Mouse (Mus musculus): ENCODE data around the gene Cmc1. TPM values are rescaled to one million over a fixed set of nuclear protein-coding genes. Genes with fewer than 3 reads are reported as not detected.

Cmc1 gene
- 30.8 and 37.5 TPM in 2 replicates for polyA plus RNA-seq (2014; fragmentation: Nextera tagmentation; extraction: Ambion mirVana)

DNA sequence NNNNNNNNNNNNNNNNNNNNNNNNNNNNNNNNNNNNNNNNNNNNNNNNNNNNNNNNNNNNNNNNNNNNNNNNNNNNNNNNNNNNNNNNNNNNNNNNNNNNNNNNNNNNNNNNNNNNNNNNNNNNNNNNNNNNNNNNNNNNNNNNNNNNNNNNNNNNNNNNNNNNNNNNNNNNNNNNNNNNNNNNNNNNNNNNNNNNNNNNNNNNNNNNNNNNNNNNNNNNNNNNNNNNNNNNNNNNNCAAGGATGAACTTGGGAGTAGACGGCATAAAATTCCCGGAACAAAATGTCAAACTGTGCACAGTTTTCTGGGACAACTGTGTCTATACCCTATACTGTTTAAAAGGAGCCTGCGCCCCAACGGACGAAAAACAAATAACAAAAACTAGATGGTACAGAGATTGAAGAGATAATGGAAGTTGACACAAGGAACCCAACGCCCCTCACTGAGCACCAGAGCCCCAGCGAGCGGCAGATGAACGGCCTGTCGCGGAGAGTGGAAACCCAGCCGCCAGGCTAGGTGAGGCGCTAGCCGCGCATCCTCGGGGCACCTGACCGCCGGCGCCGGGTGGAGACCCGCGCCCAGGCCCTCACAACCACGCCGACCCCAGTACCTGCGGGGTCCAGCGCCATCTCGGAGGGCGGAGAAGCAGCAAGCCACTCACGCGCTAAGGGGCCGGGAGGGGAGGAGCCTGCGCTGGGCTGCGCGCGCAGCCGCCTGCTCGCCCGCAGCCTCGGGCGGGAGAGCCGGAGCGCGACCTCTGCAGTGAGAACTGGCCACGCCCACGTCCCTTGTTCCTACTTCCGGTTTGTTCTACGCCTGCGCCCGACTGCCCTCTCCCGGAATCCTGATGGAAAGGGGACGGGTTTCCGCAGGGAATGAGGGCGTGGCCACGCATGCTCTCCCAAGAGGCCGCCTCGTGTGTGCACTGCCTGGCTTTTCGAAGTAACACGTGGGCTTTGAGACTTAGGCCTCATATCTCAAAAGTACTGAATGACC is at the start of gene Cmc1:
Cmc1 (minus strand) TSS at position 771 of the 996 bp plus-strand sequence.
- H3K4me2 ChIP-seq (ENCODE audit: low read depth, low read length, severe bottlenecking): peak within 1 kb of the TSS; percentile 67
- WGBS: 2% methylated on average over 57 of the region's 58 CpGs
- no peaks in the 10 kb centered on the region for H3K9me3 ChIP-seq (ENCODE audit: control insufficient read depth, low read length)
- DNase-seq (ENCODE audit: low spot score) (peak; percentile 98), ATAC-seq (replicated peaks; ENCODE audit: low FRiP score) (peak; percentile 98)
- no peaks in the 10 kb centered on the region for H3K36me3 ChIP-seq (ENCODE audit: control insufficient read depth, insufficient read depth, low read length)
- H3K27me3 ChIP-seq (ENCODE audit: control insufficient read depth, insufficient read depth, low read length): no peaks in the 10 kb centered on the region
- peak within 1 kb of the TSS; percentile 91 for H3K9ac ChIP-seq (ENCODE audit: low read length)
- peak within 1 kb of the TSS; percentile 64 for H3K27ac ChIP-seq (ENCODE audit: low read depth, low read length)
- H3K4me3 ChIP-seq (ENCODE audit: low read depth, low read length): peak within 1 kb of the TSS; percentile 75
- H3K4me1 ChIP-seq (replicated peaks; ENCODE audit: control insufficient read depth, insufficient read depth, low read length): 0 out of 2 replicates have a peak, but pooled peaks cover 2% of the 10 kb centered on the region

DNA sequence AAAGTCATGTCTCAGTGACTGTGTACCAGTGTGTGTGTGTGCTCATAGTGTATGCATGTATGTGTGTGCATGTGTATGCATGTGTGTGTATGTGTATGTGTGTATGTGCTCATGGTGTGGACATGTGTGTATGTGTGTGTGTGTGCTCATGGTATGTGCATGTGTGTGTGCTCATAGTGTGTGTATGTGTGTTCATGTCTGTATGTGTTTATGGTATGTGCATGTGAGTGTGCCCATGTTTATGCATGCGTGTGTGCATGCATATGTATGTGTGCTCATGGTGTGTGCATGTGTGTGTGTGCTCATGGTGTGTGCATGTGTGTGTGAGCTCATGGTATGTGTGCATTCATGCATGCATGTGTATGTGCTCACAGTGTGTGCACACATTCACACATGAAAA is 48.6 kb upstream of the Cmc1 start:
- DNase-seq (ENCODE audit: low spot score) (no peak), ATAC-seq (replicated peaks; ENCODE audit: low FRiP score) (no peak)
- Histone ChIP-seq H3K36me3 (ENCODE audit: control insufficient read depth, insufficient read depth, low read length) (no peaks in the 10 kb centered on the region), H3K9ac (ENCODE audit: low read length) (no peak overlapping the region), H3K4me1 (replicated peaks; ENCODE audit: control insufficient read depth, insufficient read depth, low read length) (no peaks in the 10 kb centered on the region), H3K27ac (ENCODE audit: low read depth, low read length) (no peak overlapping the region), H3K27me3 (ENCODE audit: control insufficient read depth, insufficient read depth, low read length) (no peaks in the 10 kb centered on the region; the same call in 1 of the 2 replicates), H3K4me3 (ENCODE audit: low read depth, low read length) (no peak overlapping the region), H3K4me2 (ENCODE audit: low read depth, low read length, severe bottlenecking) (no peak overlapping the region), H3K9me3 (ENCODE audit: control insufficient read depth, low read length) (no peaks in the 10 kb centered on the region)
- WGBS: 97% methylated on average over 1 of the region's 1 CpGs

DNA sequence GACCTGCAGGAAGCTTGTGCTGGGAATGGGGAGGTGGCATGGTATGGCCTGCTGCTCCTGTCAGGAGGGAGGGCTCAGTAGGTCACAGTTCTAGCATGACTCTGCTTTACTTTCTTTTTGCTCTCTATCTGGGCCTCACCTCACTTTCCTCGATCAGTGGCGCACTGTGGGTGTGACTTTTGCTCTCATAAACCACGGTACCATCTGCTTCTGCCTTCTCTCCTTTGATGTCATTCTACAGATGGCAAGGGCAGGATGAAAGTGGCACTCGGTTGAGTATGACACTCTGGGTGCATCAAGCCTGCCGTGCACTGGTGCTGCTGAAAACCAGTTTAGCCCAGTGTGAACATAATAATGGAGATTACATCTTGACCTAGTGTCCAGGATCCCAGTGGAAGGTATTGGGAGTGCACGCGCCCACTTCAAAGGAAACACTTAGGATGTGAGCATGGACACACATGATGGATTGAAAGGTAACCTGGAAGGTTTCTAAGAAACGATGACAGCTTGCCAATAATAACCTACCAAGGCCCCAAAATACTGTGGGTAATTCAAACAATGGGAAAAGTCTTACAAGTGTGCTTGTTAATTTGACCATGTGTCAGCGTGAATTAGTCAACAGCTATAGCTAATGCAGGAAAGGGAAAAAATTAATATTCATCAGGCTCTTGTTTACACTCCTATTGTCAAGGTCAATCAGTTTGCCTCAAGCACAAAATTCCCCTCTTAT is 46.8 kb upstream of the Cmc1 start:
- ATAC-seq (replicated peaks; ENCODE audit: low FRiP score) (no peak), DNase-seq (ENCODE audit: low spot score) (no peak)
- Histone ChIP-seq H3K4me3 (ENCODE audit: low read depth, low read length) (no peak overlapping the region), H3K27me3 (ENCODE audit: control insufficient read depth, insufficient read depth, low read length) (no peaks in the 10 kb centered on the region; the same call in 1 of the 2 replicates), H3K4me2 (ENCODE audit: low read depth, low read length, severe bottlenecking) (no peak overlapping the region), H3K36me3 (ENCODE audit: control insufficient read depth, insufficient read depth, low read length) (no peaks in the 10 kb centered on the region), H3K9me3 (ENCODE audit: control insufficient read depth, low read length) (no peaks in the 10 kb centered on the region), H3K9ac (ENCODE audit: low read length) (no peak overlapping the region), H3K27ac (ENCODE audit: low read depth, low read length) (no peak overlapping the region), H3K4me1 (replicated peaks; ENCODE audit: control insufficient read depth, insufficient read depth, low read length) (no peaks in the 10 kb centered on the region)
- WGBS: 85% methylated on average over 9 of the region's 9 CpGs

DNA sequence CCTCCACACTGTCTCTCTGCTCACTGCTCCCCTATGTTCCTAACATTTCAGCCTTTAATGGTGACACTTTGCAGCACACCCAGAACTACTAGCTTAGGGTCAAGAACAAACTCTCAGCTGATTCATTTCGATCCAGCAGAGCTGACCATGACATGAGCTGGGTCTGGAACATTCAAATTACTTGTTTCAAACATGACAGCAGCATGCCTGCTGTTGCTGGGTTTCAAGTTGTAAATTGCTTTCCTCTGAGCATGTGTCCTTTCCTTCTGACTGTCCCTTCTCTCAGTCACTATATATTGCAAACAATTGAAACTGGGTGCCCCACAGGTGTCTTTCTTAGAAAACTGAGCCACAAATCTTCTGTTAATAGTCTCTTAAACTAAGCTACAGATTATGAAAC is 43.3 kb upstream of the Cmc1 start:
- Histone ChIP-seq H3K9me3 (ENCODE audit: control insufficient read depth, low read length) (no peaks in the 10 kb centered on the region), H3K36me3 (ENCODE audit: control insufficient read depth, insufficient read depth, low read length) (no peaks in the 10 kb centered on the region), H3K4me3 (ENCODE audit: low read depth, low read length) (no peak overlapping the region), H3K9ac (ENCODE audit: low read length) (no peak overlapping the region), H3K27ac (ENCODE audit: low read depth, low read length) (no peak overlapping the region), H3K4me1 (replicated peaks; ENCODE audit: control insufficient read depth, insufficient read depth, low read length) (no peaks in the 10 kb centered on the region), H3K27me3 (ENCODE audit: control insufficient read depth, insufficient read depth, low read length) (no peaks in the 10 kb centered on the region; the same call in 1 of the 2 replicates), H3K4me2 (ENCODE audit: low read depth, low read length, severe bottlenecking) (no peak overlapping the region)
- DNase-seq (ENCODE audit: low spot score) (no peak), ATAC-seq (replicated peaks; ENCODE audit: low FRiP score) (no peak)
- WGBS: 89% methylated on average over 1 of the region's 1 CpGs

DNA sequence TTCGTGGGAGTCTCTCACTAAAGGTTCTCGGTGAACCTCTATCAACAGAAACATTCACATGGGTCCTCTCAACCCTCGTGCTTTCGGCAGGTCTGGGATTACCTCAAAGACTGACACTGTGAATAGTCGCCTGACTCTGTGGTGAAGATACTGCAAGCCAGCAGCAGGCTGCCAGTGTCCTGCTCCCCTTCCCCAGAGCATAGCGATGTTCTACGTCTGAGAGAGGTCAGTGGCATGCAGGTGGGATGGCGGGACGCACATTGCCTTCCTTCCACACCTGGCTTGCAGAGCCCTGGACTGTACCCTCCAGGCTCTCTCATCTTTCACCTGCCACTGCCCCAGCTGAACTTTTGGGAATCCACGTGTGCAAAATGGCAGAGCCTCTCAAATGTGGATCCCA is 41.3 kb upstream of the Cmc1 start:
- H3K4me2 ChIP-seq (ENCODE audit: low read depth, low read length, severe bottlenecking): no peak overlapping the region
- 85% methylated on average over 10 of the region's 10 CpGs for WGBS
- H3K9ac ChIP-seq (ENCODE audit: low read length): no peak overlapping the region
- ATAC-seq (replicated peaks; ENCODE audit: low FRiP score) (no peak), DNase-seq (ENCODE audit: low spot score) (no peak)
- no peak overlapping the region for H3K27ac ChIP-seq (ENCODE audit: low read depth, low read length)
- H3K36me3 ChIP-seq (ENCODE audit: control insufficient read depth, insufficient read depth, low read length): no peaks in the 10 kb centered on the region
- H3K27me3 ChIP-seq (ENCODE audit: control insufficient read depth, insufficient read depth, low read length): no peaks in the 10 kb centered on the region; the same call in 1 of the 2 replicates
- peaks cover 4% of the 10 kb centered on the region; the same call in 1 of the 2 replicates for H3K4me1 ChIP-seq (replicated peaks; ENCODE audit: control insufficient read depth, insufficient read depth, low read length)
- H3K9me3 ChIP-seq (ENCODE audit: control insufficient read depth, low read length): no peaks in the 10 kb centered on the region
- H3K4me3 ChIP-seq (ENCODE audit: low read depth, low read length): no peak overlapping the region

DNA sequence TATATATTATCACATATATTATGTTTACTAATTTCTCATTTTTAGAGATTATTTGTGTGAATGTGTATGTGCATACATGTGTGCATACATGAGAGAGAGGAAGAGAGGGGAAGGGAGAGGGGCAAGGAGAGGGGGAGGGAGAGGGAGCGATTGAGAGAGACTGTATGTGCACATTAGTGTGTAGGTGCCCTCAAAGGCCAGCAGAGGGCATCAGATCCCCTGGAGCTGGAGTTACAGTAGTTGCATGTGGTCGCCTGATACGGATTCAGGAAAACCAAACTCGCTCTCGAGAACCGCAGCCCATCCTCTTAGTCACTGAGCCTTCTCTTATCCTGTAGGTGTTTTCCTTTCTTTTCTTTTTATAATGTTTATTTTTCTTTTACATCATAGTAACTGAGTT is 38.4 kb upstream of the Cmc1 start:
- H3K9me3 ChIP-seq (ENCODE audit: control insufficient read depth, low read length): no peaks in the 10 kb centered on the region
- 96% methylated on average over 6 of the region's 6 CpGs for WGBS
- no peak for DNase-seq (ENCODE audit: low spot score)

DNA sequence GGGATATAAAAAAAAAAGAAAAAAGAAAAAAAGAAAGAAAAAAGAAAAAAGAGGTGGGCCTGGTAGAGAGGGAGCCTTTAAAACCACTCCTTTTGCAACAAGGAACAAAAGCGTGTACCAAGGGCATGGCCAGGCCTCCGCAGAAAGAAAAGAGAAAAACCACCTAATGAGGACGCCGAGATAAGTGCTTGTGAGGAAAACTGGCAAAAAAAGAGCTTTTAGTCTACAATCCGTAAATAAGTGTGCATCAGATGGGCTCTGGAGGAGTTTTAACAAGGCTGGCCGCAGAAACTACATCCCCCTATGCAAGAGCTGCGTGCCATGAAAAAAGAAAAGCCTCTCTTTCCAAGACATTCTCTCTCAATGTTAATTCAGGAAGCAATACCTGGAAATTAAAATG is 37.4 kb upstream of the Cmc1 start:
- Histone ChIP-seq H3K4me1 (replicated peaks; ENCODE audit: control insufficient read depth, insufficient read depth, low read length) (peaks cover 4% of the 10 kb centered on the region; the same call in 1 of the 2 replicates), H3K27ac (ENCODE audit: low read depth, low read length) (peak overlapping the region; percentile 42; the same call in 1 of the 2 replicates), H3K9me3 (ENCODE audit: control insufficient read depth, low read length) (no peaks in the 10 kb centered on the region), H3K4me3 (ENCODE audit: low read depth, low read length) (no peak overlapping the region), H3K9ac (ENCODE audit: low read length) (peak overlapping the region; percentile 0; the same call in 1 of the 2 replicates), H3K4me2 (ENCODE audit: low read depth, low read length, severe bottlenecking) (0 out of 2 replicates have a peak overlapping the region, but pooled peaks have one; percentile 3), H3K36me3 (ENCODE audit: control insufficient read depth, insufficient read depth, low read length) (no peaks in the 10 kb centered on the region), H3K27me3 (ENCODE audit: control insufficient read depth, insufficient read depth, low read length) (no peaks in the 10 kb centered on the region)
- no peak for DNase-seq (ENCODE audit: low spot score)
- peak; percentile 57; the same call in 1 of the 2 replicates for ATAC-seq (replicated peaks; ENCODE audit: low FRiP score)
- 40% methylated on average over 7 of the region's 7 CpGs for WGBS

More for the DNA sequence above, 38.4 kb upstream of the Cmc1 start:
- Histone ChIP-seq H3K9ac (ENCODE audit: low read length) (no peak overlapping the region), H3K36me3 (ENCODE audit: control insufficient read depth, insufficient read depth, low read length) (no peaks in the 10 kb centered on the region), H3K27ac (ENCODE audit: low read depth, low read length) (no peak overlapping the region), H3K4me2 (ENCODE audit: low read depth, low read length, severe bottlenecking) (no peak overlapping the region), H3K27me3 (ENCODE audit: control insufficient read depth, insufficient read depth, low read length) (no peaks in the 10 kb centered on the region), H3K4me3 (ENCODE audit: low read depth, low read length) (no peak overlapping the region), H3K4me1 (replicated peaks; ENCODE audit: control insufficient read depth, insufficient read depth, low read length) (peaks cover 4% of the 10 kb centered on the region; the same call in 1 of the 2 replicates)
- peak; percentile 60; the same call in 1 of the 2 replicates for ATAC-seq (replicated peaks; ENCODE audit: low FRiP score)

DNA sequence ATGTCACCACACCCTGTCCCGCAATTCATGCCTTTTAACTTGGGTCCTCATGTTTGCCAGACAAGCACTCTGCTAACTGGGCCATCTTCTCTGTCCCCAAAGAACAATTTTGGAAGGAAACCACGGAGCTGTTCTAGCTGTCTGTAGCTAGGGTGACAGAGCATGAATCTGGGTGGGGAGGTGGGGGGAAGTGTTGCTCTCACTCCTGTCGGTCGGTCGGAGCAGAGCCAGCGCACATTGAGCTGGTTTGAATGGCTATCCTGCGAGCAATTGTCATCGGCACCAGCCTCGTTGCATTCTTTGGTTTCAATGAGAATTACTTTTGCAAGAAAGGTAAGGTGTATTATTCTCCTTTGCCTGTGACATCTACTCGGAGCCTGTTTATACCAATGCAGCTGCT is 36.8 kb upstream of the Cmc1 start:
- Histone ChIP-seq H3K27me3 (ENCODE audit: control insufficient read depth, insufficient read depth, low read length) (no peaks in the 10 kb centered on the region), H3K27ac (ENCODE audit: low read depth, low read length) (peak overlapping the region; percentile 46), H3K9ac (ENCODE audit: low read length) (peak overlapping the region; percentile 12; the same call in 1 of the 2 replicates), H3K4me3 (ENCODE audit: low read depth, low read length) (no peak overlapping the region), H3K4me1 (replicated peaks; ENCODE audit: control insufficient read depth, insufficient read depth, low read length) (peaks cover 4% of the 10 kb centered on the region; the same call in 1 of the 2 replicates), H3K9me3 (ENCODE audit: control insufficient read depth, low read length) (no peaks in the 10 kb centered on the region), H3K36me3 (ENCODE audit: control insufficient read depth, insufficient read depth, low read length) (no peaks in the 10 kb centered on the region), H3K4me2 (ENCODE audit: low read depth, low read length, severe bottlenecking) (no peak overlapping the region)
- ATAC-seq (replicated peaks; ENCODE audit: low FRiP score) (no peak), DNase-seq (ENCODE audit: low spot score) (no peak)
- WGBS: 39% methylated on average over 10 of the region's 10 CpGs
